Mouse (Mus musculus) small intestine, adult 2 months (tissue): ENCODE results near the gene Cpne7.

ENCODE experiments used
- CTCF ChIP-seq: fragments of 200-500 bp; IDR thresholded peaks from 2 replicates; pipeline ENCODE4 v1.5.1; 2012; ENCODE audit warnings: low read depth, mild to moderate bottlenecking, control low read depth, inconsistent platforms, low read length, moderate library complexity, mixed read lengths; ENCODE audit not compliant: insufficient replicate concordance, insufficient read length; ENCODE audit errors: extremely low read depth
- POLR2A ChIP-seq: fragments of 200-500 bp; IDR thresholded peaks from 2 replicates; pipeline ENCODE4 v1.6.1; 2012; ENCODE audit warnings: low read depth, mild to moderate bottlenecking, control low read depth, inconsistent platforms, low read length, moderate library complexity

DNA sequence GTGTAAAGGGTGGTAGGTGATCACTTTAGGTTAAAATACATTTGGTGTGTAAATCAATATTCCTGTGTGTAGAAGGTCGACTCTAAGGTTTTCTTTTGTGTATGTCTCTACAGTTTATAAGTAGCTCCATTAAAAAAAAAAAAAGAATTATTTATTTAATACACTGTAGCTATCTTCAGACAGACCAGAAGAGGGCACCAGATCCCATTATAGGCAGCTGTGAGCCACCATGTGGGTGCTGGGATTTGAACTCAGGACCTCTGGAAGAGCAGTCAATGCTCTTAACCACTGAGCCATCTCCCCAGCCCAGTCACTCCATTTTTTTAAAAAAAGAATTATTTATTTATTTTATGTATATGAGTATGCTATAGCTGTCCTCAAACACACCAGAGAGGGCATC, 9.2 kb upstream of the Cpne7 start:
- TF ChIP-seq CTCF (no peak), POLR2A (no peak)
